Mouse (Mus musculus): ENCODE data around the gene Nt5c2.

Gene Nt5c2

DNA sequence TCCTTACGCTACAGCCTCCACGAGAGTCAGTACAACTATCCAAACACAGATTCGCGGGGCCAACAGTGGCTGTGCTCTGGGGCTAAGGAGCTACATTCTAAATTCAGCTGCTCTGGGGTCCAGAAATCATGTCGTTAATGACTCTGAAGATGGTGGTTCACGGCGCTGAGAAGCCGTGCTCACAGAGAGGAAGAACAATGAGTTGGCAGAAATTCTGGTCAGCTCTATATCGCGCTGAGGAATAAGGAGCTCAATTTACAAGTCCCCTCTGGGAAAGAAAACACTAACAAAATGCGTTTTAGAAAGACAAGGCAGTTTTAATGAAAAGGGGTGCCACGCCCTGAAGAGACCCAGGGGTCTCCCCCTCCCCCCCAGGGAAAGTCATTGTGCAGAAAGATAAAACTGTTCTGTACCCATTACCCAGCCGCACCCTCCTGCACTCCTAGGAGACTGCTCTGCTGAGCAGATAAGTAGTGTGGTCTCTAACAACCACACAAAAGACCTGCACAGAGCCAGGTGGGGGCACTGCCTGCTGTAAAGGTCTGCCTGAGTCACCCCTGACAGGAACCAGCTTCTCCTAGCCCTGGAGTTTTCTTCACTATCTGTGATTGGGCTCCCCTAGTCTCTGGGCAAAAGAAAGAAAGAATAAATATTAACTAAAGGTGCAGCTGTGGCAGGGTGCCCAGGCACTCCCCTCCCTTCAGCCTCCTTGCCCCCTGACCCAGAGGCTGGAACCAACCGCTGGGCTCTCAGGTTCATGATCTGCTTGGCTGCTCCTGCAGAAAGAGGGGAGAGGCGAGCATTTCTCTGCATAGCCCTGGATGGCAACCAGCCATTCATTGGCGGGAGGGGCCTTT is 26.5 kb downstream of the Nt5c2 start:
- 68% methylated on average over 16 of the region's 16 CpGs for WGBS

DNA sequence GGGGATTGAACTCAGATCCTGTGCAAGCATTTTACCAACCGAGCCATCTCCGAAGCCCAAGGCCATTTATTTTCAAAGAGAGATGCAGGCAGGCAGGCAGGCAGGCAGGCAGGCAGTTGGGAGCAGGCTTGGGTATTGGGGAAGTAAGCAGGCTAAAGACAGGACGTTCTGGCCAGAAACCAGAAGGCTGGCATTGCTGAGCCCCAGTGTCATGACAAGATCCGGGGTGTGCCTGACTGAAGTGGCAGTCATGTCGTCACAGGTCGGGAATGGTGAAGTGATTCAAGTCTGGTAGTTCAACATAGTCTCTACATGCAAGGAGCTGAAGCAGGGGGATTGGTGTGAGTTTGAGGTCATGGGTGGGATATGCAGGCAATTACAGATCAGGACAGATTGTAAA is 27.3 kb downstream of the Nt5c2 start:
- WGBS, result 84% methylated on average over 6 of the region's 6 CpGs

DNA sequence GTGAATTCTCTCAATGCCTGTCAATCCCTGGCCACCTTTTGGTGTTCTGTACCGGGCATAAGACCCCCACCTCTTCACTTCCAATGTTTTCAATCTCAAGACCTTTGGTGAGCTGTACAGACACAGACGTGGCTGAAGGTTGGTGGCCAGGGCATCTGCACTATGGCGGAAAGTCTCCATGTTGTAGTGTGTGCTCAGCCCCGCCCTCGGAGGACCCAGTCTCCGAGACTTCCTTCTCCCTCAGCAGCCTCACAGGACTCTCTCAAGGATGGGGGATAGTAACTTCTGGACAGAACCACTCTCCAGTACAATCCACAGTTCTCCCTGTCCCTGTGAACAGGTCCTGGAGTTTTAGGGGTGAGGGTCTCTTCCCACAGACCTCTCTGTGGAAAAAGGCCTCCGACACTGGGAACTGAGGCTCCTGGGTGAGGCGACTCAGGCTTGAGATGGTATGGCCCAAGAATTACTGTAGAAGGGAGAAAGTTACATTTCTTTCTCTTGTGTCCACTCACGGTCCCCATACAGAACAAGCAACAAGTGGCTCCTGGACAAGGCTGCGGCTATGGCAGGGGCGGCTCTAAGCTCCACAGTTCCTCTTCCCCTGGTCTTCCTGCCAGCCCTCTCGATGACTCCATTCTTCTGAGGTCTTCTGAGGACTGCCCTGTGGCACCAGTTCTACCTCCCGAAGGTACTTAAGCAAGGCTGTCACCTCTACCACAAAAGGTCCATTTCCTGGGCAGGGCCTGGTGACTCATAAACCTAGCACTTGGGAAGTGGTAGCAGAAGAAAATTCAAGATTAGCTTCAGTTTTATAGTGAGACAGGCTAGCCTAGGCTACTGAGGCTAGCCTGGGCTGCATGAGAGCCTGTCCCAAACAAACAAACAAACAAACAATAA is 30.0 kb downstream of the Nt5c2 start:
- WGBS, result 84% methylated on average over 13 of the region's 13 CpGs

DNA sequence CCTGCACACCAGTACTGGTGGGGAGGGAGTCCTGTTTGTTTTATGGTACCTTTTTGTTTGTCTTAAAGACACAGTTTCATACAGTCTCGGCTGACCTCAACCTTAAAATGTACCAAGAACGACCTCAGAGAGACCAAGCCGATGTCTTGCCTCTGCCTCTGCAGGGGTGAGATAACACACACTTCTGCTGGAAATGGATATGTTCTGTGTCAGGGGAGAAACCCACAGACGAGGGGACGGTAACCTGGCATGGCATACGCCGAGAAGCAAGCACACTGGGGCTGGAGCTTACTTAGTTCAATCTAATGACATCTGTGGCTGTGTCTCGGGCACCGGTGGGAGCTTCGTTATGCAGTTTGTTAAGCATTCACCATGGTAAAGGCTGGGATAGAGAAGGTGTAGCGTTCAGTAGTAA is 31.0 kb downstream of the Nt5c2 start:
- 77% methylated on average over 11 of the region's 11 CpGs for WGBS

DNA sequence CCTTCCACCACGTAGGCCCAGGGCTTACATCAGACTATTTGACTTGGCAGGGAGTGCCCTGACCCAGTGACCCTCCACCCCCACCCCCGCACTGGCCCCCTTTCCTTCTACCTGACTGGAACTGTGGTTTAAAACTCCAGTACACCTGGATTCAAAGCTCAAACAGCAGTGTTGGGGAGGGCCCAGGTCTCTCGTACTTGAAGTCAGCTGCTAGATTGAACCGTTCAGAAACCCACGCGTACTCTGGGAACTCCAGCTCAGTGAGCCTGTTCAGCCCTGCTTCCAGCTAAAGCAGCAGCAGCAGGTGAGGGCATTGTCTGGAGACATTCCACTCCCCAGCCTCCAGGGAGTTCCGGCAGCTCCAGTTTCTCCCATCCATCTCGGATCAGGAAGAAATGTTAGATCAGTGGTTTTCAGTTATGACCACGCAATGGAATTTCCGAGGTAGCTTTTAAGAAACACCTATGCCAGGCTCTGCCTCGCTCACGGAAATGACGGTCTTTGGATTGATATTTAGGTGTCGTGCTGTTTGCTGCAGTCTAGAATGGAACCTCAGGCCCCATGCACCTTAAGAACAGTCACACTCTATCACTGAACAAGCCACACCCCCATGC is 31.5 kb downstream of the Nt5c2 start:
- WGBS, result 77% methylated on average over 14 of the region's 14 CpGs

DNA sequence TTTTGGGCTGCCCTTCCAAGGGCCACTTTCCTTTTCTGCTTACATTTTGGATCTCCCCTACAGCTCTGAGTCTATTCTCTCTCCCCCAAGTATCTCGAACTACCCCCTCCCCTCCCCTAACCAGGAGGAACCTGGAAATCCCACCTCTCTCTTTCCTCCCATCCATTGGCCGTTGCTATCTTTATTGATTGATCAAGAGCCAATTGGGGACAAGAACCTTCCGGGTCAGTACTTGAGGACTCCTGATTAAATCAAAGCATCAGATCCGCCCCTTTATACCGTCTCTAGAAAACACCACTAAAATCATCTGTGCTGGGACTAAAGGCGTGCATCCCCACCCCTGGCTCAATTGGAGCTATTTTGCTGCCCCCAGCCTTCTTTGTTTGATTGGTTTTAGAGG is 33.5 kb downstream of the Nt5c2 start:
- WGBS, result 64% methylated on average over 6 of the region's 6 CpGs

DNA sequence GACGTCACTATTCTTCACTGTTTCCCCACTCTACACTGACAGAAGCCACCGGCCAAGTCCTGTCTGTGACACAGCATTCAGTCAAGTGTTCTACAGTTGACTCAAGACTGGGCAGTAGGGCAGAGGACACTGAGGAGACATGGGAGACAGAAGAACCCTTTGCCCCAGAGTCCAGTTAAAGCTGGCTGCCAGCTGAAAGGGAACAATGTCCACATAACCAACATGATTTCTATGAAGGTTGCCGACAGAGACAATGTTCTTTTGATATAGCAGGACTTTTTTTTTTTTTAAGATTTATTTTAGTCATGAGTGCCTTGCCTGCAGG is 35.2 kb downstream of the Nt5c2 start:
- WGBS, result 63% methylated on average over 3 of the region's 3 CpGs

DNA sequence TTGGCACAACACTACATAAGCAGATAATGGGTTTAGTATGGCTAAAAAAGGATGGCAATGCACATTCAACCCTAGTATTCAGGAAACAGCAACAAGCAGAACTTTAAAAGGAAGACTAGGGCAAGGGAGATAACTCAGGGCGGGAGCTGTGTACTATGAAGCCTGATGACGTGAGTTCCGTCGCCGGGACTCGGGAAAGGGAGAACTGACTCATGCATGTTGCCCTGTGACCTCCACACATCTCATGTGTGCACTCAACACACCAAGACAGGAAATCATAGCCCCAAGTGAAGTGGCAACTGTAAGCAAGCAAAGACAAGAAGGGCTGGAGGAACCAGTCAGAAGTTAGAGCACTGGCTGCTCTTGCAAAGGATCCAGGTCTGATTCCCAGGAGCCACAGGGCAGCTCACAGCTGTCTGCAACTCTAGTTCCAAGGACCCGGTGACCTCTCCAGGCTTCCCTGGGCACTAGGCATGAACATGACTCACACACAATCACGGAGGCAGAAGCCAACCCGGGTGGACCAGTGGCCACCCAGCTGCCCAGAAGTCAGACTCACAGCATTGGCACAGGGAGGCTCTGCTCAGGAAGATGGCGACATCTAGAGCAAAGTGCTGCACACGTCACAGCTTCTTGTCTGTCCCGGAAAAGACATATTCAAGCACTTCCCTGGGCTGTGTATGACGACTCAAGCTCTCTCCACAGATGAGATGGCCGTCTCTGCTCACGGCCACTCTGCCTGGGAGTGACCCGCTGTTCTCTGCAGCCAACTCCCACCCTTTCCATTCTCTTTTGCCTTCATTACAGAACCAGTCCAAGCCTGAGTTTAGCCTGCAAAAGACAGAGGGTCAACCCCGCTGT is 35.8 kb downstream of the Nt5c2 start:
- WGBS, result 82% methylated on average over 17 of the region's 17 CpGs

DNA sequence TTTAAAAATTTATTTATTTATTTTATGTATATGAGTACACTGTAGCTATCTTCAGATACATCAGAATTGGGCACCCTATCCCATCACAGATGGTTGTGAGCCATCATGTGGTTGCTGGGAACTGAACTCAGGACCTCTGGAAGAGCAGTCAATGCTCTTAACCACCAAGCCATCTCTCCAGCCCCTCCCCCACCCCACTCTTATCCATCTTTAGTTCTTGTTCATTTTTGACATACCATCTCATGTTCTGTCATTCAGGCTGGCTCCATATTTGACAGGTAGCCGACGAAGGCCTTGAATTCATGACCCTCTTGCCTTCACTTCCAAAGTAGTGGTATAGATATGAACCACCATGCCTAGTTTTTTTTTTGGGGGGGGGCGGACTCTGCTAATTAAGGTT is 36.9 kb downstream of the Nt5c2 start:
- 96% methylated on average over 3 of the region's 3 CpGs for WGBS

DNA sequence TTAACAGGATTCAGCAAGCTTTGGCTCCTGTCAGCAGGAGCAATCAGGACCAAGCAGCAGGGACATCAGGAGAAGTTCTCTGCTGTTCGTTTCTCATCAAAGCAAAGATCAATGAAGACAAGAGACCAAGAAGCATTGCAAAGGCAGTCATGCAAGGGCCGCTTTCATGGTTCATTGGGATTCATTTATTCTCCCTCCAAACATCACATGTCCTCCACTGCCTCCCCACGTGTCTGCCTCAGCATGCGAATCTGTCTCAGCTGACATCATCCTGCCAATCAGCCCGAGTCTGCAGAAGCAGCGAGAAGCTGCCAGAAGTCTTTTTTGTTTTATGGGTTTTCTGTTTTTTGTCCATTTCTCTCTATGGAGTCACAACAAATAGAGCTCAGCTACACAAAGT is 37.5 kb downstream of the Nt5c2 start:
- WGBS, result 39% methylated on average over 6 of the region's 6 CpGs

DNA sequence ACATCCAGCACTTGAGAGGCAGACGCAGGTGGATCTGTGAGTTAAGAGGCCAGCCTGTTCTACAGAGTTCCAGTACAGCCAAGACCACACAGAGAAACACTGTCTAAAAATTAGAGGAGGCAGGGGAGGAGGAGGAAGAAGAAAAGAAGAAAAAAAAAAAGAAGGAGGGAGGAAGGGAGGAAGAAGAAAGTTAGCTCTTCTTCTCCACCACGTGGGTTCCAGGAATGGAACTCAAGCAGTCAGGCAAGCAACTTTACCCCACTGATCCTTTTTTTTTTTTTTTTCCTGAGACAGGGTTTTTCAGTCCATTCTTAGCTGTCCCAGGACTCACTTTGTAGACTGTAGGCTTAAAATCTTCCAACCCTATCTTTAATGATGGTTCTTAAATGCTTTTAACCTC is 38.2 kb downstream of the Nt5c2 start:
- WGBS, result 49% methylated on average over 2 of the region's 2 CpGs

DNA sequence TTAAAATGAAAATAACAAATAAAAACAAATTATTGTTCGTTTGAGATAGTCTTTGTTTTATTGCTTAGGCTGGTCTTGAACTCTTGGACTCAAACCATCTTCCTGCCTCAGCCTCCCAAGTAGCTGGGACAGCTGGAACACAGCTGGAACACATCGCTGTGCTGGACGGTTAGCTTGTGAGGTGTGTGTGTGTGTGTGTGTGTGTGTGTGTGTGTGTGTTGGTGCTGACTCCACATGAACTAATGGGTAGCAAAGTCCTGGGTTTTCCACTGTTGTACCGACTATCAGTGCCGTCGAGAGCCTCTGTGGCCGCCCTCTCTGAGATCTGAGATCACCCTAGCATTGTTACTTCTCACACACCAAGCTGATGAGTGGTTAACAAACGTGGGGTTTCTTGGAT is 39.0 kb downstream of the Nt5c2 start:
- WGBS, result 89% methylated on average over 8 of the region's 8 CpGs

DNA sequence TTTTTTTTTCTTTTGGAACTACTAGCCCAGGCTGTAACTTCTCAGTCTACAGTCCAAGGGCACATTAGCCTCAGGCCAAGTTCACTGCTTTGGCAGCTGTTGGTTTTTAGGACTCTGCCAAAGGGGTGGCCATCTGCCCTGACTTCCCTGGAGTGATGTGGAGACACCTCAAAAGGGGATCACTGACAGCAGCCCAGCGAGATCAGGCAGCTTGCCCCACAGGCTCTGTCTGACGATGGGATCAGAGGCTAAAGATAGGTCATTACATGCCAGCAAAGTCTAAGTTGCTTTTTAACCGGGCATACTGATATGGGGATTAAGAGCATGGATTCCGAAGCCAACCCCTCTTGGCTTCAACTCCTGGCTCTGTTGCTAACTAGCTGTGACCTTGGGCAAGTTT is 39.4 kb downstream of the Nt5c2 start:
- 70% methylated on average over 4 of the region's 4 CpGs for WGBS

DNA sequence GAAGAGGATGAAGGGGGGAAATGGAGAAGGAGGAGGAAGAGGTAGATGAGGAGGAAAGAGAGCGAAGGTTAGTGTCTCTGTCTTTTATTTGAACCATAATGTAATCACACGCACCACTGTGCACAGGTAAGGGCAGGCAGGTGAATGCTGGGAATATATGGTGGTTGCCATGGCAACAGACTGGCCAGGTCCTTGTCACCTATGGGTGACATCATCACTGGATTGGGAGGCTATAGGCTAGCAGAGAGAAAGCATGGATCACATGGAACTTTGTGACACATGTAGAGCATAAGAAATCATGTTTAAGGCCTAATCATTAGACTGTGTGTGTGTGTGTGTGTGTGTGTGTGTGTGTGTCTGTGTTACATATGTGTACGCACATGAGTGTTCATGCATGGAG is 42.8 kb downstream of the Nt5c2 start:
- 94% methylated on average over 3 of the region's 3 CpGs for WGBS

DNA sequence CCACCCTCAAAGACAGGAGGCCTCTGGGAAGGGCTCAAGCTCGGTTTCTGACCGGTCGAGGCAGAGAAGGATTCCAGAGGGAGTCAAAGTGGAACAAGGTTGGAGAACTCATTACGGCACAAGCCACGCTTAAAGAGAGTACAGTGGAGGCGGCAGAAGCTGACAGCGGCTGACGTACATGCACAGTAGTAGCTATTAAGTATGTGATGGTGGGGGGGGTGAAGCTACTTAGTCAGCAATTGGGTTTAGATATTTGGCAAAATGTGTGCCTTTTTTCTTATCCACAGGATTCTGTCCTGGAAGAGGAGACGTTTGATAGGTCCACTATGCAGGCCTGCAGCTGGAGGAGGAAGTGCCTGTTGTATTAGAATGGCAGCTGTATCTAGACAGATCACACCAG is 43.2 kb downstream of the Nt5c2 start:
- WGBS, result 66% methylated on average over 9 of the region's 9 CpGs

DNA sequence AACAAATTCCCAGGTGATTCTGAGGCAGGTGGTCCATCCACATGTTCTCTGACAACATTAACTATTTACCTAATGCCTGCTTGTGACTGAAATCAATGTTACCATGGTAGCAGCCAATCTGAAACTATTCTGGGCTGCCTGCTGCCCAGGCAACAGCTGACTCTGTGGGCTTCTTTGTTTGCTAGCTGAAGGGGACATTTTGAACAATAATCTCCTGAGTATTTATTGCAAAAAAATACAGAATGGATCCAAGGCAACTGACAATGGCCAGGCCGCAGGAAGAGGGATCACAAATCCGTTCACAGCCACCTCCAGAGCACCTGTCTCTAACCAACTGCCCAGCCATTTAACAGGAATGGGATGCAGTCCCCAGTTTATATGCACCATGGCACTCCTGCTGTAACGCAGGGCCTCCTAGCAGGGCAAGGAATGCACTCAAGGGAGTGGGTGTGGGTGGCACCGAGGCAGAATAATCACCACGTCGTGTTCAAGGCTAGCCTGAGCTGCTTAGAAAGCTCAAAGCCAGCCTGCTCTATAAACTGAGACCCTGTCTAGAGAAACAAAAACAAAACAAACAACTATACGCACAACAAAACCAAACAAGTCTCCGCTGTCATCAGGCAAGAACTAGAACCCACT is 43.8 kb downstream of the Nt5c2 start:
- 46% methylated on average over 8 of the region's 8 CpGs for WGBS

DNA sequence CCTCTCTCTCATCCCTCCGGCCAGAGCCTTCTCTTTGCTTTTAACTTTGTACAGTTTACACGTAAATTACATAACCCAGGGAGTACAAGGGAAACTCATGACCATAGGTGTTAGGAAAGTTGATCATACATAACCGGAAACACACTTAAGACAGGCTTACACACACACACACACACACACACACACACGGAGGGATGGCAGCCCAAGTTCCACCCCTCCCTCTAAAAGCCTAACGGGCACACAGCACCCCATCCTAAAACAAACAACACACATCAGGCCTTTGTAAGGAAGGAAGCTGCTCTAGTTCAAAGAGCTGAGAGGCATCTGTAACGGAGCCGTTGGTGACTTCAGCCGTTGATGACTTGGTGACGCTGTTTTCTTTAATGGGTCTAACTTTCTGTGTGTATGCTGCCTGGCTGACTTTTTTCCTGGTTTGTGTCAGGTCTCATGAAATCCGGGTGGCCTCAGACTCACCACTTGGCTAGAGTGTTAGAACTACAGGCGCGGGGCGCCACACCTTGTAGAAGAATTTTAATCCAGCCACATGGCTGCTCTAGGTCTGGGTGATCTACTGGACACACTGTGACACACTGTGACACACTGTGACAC is 44.7 kb downstream of the Nt5c2 start:
- 51% methylated on average over 13 of the region's 13 CpGs for WGBS

DNA sequence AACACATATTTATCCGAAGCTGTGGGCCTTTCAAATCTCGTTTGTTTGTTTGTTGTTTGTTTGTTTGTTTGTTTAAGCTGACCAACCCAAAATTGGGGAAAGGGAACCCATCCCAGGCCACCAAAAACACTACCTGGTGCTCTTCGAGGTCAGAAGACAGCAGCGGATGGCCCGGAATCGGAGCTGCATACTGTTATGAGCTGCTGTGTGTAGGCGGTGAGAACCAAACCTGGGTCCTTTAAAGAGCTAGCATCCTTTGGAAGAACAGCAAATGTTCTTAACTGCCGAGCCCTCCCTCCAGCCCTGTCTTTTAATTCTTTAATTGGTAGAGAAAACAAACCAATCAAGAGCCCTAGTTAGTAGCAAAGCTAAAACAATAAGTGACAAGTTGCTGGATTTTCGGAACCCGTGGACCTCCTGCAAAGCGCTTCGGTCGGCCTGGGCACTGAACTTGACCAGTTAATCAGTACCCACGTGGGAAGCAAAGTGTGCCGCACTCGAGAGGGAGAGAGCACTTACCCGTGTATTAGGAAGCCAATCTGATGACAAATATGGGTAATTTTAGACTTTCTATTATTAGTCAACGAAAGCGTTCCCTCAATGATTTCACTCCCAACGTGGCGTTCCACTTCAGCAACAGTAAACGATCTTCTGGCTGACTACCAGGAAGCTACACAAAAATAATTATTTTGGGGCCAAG is 45.5 kb downstream of the Nt5c2 start:
- 41% methylated on average over 22 of the region's 22 CpGs for whole genome bisulfite sequencing

DNA sequence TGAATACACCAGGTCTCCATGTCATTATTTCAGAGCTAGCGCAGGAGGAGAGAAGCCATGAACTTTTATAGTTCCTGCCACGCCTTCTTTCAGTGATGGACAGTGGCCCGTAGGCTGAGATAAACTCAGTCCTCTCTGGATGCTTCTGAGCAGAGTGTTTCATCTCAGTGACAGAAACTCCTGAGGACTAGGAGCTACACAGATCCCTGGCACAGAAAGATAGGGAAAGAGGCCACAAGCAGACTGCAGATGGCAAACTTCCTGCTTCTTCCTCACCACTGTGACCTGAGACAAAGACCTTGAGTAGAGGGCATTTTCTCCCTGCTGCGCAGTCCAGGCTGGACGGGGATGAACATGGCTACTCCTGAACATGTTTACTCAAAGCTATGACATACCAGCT is 46.1 kb downstream of the Nt5c2 start:
- 89% methylated on average over 5 of the region's 5 CpGs for WGBS

DNA sequence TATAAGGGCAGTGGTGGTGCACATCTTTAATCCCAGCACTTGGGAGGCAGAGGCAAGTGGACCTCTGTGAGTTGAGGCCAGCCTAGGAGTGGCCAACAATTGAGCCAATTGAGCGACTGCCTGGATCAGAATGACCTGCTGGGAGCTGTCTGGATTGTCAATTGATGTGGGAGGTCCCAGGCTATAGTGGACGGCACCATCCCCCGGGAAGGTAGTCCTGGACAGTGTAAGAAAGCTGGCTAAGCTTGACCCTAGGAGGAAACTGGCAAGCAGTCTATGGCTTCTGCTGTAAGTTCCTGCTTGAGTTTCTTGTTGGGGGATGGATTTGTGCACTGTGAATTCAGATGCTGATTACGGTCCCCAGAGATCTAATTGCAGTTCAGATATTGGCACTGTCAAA is 47.1 kb downstream of the Nt5c2 start:
- 67% methylated on average over 4 of the region's 4 CpGs for WGBS

All from cerebral cortex, adult 2 months (tissue).